Mouse (Mus musculus) thymus, adult 2 months (tissue): ENCODE results near the gene Cdh18. TPM values are rescaled to one million over a fixed set of nuclear protein-coding genes. Genes with fewer than 3 reads are reported as not detected.
"Not testable (repeated sequence)": the region's sequence is repeated elsewhere in the genome, so short reads cannot be mapped to it uniquely, and the experiment has no call there.

Experiments used
- DNase-seq: peaks from one replicate; pipeline ENCODE4 v3.0.0; 2021
- H3K27ac ChIP-seq: fragments of 200-500 bp; 2 replicates; pipeline ENCODE4 v1.5.1; 2012; ENCODE audit warnings: low read length, control low read depth; ENCODE audit not compliant: control insufficient read depth, insufficient read depth
- H3K27me3 ChIP-seq: fragments of 200-500 bp; 2 replicates; pipeline ENCODE4 v1.6.1; 2012; ENCODE audit warnings: mild to moderate bottlenecking, low read length, moderate library complexity, mixed read lengths; ENCODE audit not compliant: control insufficient read depth, insufficient read depth
- H3K36me3 ChIP-seq: fragments of 200-500 bp; 2 replicates; pipeline ENCODE4 v1.6.1; 2012; ENCODE audit warnings: mild to moderate bottlenecking, low read length, moderate library complexity; ENCODE audit not compliant: control insufficient read depth, insufficient read depth
- H3K4me1 ChIP-seq: fragments of 200-500 bp; replicated peaks from 2 replicates; pipeline ENCODE4 v1.6.1; 2012; ENCODE audit warnings: low read length; ENCODE audit not compliant: control insufficient read depth, insufficient read depth
- H3K4me3 ChIP-seq: fragments of 200-500 bp; 2 replicates; pipeline ENCODE4 v1.5.1; 2012; ENCODE audit warnings: mild to moderate bottlenecking, low read length, control low read depth, moderate library complexity; ENCODE audit not compliant: control insufficient read depth, insufficient read depth
- CTCF ChIP-seq: fragments of 200-500 bp; IDR thresholded peaks from 2 replicates; pipeline ENCODE4 v1.5.1; 2012; ENCODE audit warnings: mild to moderate bottlenecking, control low read depth, low read length, moderate library complexity, borderline replicate concordance; ENCODE audit not compliant: control insufficient read depth, poor library complexity, insufficient read depth; ENCODE audit errors: extremely low read depth
- POLR2A ChIP-seq: fragments of 200-500 bp; IDR thresholded peaks from 2 replicates; pipeline ENCODE4 v1.6.1; 2012; ENCODE audit warnings: mild to moderate bottlenecking, low read length, control low read depth, moderate library complexity; ENCODE audit not compliant: control insufficient read depth, poor library complexity, insufficient read depth; ENCODE audit errors: extremely low read depth
- WGBS: fragments of 180-500 bp; shearing (Covaris S2); methylation state at CpG from one replicate; pipeline ENCODE4 v1.1.7; 2018; 5-methylcytosine and 5-hydroxymethylcytosine counted together
- polyA plus RNA-seq: library from polyadenylated mRNA; depleted of rRNA; stranded (reverse); fragments of >200 nt; gene quantifications from 2 replicates; pipeline ENCODE4 v1.2.3, GENCODE M21; 2012

Cdh18 gene
- polyA plus RNA-seq, 1 experiment = not detected

GRCm38 (mm10) chr15:23305018-23305417, 756.2 kb downstream of the Cdh18 start:
- no peak for TF ChIP-seq CTCF
- TF ChIP-seq POLR2A = no peak
- DNase-seq = no peak

GRCm38 (mm10) chr15:23316766-23317165, 767.9 kb downstream of the Cdh18 start:
- TF ChIP-seq POLR2A (no peak), CTCF (no peak)
- Histone ChIP-seq H3K27me3 (no peaks in the 10 kb centered on the region), H3K4me1 (no peaks in the 10 kb centered on the region), H3K27ac (no peak overlapping the region), H3K4me3 (no peak overlapping the region), H3K36me3 (no peaks in the 10 kb centered on the region)
- DNase-seq = no peak
- WGBS = 87% methylated on average over 3 of the region's 3 CpGs

More at GRCm38 (mm10) chr15:23305018-23305417, 756.2 kb downstream of the Cdh18 start:
- Histone ChIP-seq H3K4me3 (no peak overlapping the region), H3K36me3 (no peaks in the 10 kb centered on the region), H3K27me3 (no peaks in the 10 kb centered on the region), H3K27ac (no peak overlapping the region), H3K4me1 (no peaks in the 10 kb centered on the region)
- WGBS = 82% methylated on average over 1 of the region's 1 CpGs

- H3K4me1 ChIP-seq = no peaks in the 10 kb centered on the region
- H3K4me3 ChIP-seq = no peak overlapping the region
- no peak for DNase-seq
- H3K27ac ChIP-seq = no peak overlapping the region
- H3K27me3 ChIP-seq = no peaks in the 10 kb centered on the region
- no peak for TF ChIP-seq CTCF
- no peak for TF ChIP-seq POLR2A
- H3K36me3 ChIP-seq = no peaks in the 10 kb centered on the region
Measured at GRCm38 (mm10) chr15:23317409-23317808, 768.6 kb downstream of the Cdh18 start.

GRCm38 (mm10) chr15:23340338-23340737, 791.5 kb downstream of the Cdh18 start:
- no CpG with 5 or more reads among the region's 4 CpGs for WGBS
- not testable (repeated sequence) for H3K4me1 ChIP-seq, H3K27me3 ChIP-seq, H3K36me3 ChIP-seq, DNase-seq, H3K4me3 ChIP-seq, H3K27ac ChIP-seq

GRCm38 (mm10) chr15:23351078-23351477, 802.3 kb downstream of the Cdh18 start:
- Histone ChIP-seq H3K4me3 (no peak overlapping the region), H3K27me3 (no peaks in the 10 kb centered on the region), H3K36me3 (no peaks in the 10 kb centered on the region), H3K4me1 (no peaks in the 10 kb centered on the region), H3K27ac (no peak overlapping the region)
- no peak for DNase-seq
- TF ChIP-seq POLR2A = no peak
- TF ChIP-seq CTCF = no peak
- 86% methylated on average over 2 of the region's 2 CpGs for WGBS

- H3K27ac ChIP-seq = no peak overlapping the region
- no peaks in the 10 kb centered on the region for H3K27me3 ChIP-seq
Measured at GRCm38 (mm10) chr15:23366325-23366724, 817.5 kb downstream of the Cdh18 start.

GRCm38 (mm10) chr15:23367712-23368111, 818.9 kb downstream of the Cdh18 start:
- no peak for DNase-seq
- H3K27me3 ChIP-seq = no peaks in the 10 kb centered on the region
- H3K27ac ChIP-seq = no peak overlapping the region
- H3K4me1 ChIP-seq = no peaks in the 10 kb centered on the region
- H3K4me3 ChIP-seq = no peak overlapping the region
- WGBS = 67% methylated on average over 1 of the region's 1 CpGs
- no peaks in the 10 kb centered on the region for H3K36me3 ChIP-seq
- TF ChIP-seq CTCF (no peak), POLR2A (no peak)

More at GRCm38 (mm10) chr15:23366325-23366724, 817.5 kb downstream of the Cdh18 start:
- no peak for DNase-seq
- H3K4me1 ChIP-seq = no peaks in the 10 kb centered on the region
- whole genome bisulfite sequencing = 96% methylated on average over 3 of the region's 3 CpGs
- H3K4me3 ChIP-seq = no peak overlapping the region
- H3K36me3 ChIP-seq = no peaks in the 10 kb centered on the region
- no peak for TF ChIP-seq POLR2A
- no peak for TF ChIP-seq CTCF
